Mouse (Mus musculus) bone marrow, adult 2 months (tissue): ENCODE measurements around the gene Dus3l.

ENCODE experiments used
- CTCF ChIP-seq: fragments of 200-500 bp; IDR thresholded peaks from 2 replicates; pipeline ENCODE4 v1.5.1; 2011; ENCODE audit warnings: low read length, control low read depth; ENCODE audit not compliant: control insufficient read depth, insufficient read depth
- POLR2A ChIP-seq: fragments of 200-500 bp; IDR thresholded peaks from 2 replicates; pipeline ENCODE4 v1.6.1; 2011; ENCODE audit warnings: low read depth, mild to moderate bottlenecking, control low read depth, low read length, borderline replicate concordance; ENCODE audit not compliant: control insufficient read depth

- TF ChIP-seq POLR2A, result no peak
- no peak for TF ChIP-seq CTCF
Measured at GRCm38 (mm10) chr17:56729656-56730055, 34.9 kb upstream of the Dus3l start.
